Mouse (Mus musculus): ENCODE data around the gene 1500011B03Rik.
"Not testable (repeated sequence)": the region's sequence is repeated elsewhere in the genome, so short reads cannot be mapped to it uniquely, and the experiment has no call there.

The 1500011B03Rik gene

GRCm38 (mm10) chr5:114822796-114823688, at the start of gene 1500011B03Rik:
Gene 1500011B03Rik (minus strand): TSS chr5:114823468.
- no peak for DNase-seq (ENCODE audit: low read depth)

DNA sequence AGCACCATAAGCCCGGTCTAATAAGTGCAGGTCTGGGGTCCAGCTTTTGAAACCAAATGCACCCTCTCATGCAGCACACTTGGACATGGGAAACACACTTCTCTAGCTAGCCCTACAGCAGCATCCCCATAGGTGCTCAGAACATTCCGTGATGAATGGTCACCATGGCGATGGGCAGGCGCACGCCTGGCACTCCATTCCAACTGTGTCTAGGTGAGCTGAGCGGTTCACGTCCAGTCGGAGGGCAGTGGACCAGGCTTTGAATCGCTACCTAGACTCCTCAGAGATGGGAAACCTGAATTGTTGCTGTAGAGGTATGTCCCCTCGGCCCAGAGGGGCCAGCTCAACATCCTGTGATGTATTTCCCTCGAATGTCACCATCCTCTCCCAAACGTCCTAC, 42.0 kb upstream of the 1500011B03Rik start:
- no peak for DNase-seq (ENCODE audit: low read depth)

- DNase-seq (ENCODE audit: low read depth) = no peak
These were observed 41.5 kb upstream of the 1500011B03Rik start for GRCm38 (mm10) chr5:114864813-114865212.

DNA sequence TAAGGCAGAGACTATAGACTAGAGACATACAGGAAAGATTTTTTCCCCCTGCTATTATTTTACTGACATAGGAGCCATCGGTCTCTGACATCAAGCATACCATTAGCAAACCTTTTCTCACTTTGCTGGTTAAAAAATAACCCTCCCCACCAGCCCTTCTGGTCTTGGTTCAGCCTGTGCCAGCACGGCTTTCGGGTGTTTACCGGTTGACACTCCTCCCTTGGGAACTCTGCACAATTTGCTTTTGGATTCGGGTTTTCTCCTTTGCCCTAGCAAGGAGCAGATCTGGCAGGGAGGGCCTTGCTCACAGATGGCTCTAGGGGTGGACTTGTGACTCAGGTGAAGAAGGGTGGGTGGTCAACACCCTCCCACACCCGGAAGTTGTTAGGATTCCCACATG, 38.5 kb upstream of the 1500011B03Rik start:
- DNase-seq (ENCODE audit: low read depth) = no peak

GRCm38 (mm10) chr5:114859253-114859652, 36.0 kb upstream of the 1500011B03Rik start:
- DNase-seq (ENCODE audit: low read depth) = peak; percentile 90

GRCm38 (mm10) chr5:114858582-114858981, 35.3 kb upstream of the 1500011B03Rik start, which contains the start of gene Gm9936:
Gene Gm9936 (minus strand): TSS chr5:114858682.
- DNase-seq (ENCODE audit: low read depth) = no peak

DNA sequence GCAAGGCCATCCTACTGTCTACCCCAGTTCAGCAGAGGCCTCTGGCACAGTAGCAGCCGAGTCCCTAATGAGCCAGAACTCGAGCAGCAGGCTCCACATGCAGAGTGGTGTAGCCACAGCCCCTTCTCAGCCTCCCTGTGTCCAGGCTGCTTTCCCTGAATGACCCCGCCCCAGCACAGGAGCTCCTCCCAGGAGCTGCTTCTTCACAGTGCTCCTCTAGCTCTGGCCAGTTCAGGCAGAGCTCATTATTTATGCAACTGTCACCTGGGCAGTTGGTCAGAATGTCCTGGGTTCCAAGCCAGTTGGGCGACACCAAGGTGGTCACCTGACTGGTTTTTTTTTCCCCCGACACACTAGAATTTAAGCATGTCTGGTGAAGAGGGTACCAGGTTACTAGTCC, 30.1 kb upstream of the 1500011B03Rik start, which contains the start of gene 4930519G04Rik:
TSS of gene 4930519G04Rik (plus strand) at position 301 of the 400 bp plus-strand sequence.
- not testable (repeated sequence) for DNase-seq (ENCODE audit: low read depth)

DNA sequence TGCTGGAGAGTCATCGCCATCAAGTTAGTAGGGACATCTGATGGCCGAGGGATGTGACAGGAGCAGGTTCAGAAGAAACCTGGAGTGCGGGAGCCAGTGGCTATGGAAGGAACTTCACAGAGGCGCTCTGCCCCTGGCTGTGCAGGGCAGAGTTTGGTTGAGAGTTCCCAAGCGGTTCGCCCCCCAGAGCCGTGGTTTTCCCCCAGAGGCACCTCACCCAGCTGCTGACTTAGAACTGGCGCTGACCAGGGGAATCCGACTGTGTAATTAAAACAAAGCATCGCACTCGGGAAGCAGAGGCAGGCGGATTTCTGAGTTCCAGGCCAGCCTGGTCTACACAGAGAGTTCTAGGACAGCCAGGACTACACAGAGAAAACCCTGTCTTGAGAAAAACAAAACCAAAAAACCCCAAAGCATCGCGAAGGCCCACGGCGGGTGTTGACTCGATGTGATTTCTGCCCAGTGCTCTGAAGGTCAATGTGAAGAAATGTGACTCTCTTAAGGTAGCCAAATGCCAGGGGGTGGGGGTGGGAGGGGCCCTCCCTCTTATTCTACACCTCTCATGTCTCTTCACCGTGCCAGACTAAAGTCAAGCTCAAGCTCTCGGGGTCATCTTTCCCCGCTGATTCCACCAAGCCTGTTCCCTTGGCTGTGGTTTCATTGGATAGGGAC, 28.4 kb upstream of the 1500011B03Rik start:
- DNase-seq (ENCODE audit: low read depth) = no peak

- not testable (repeated sequence) for DNase-seq (ENCODE audit: low read depth)
These were observed 21.1 kb upstream of the 1500011B03Rik start for GRCm38 (mm10) chr5:114844371-114844770.

DNA sequence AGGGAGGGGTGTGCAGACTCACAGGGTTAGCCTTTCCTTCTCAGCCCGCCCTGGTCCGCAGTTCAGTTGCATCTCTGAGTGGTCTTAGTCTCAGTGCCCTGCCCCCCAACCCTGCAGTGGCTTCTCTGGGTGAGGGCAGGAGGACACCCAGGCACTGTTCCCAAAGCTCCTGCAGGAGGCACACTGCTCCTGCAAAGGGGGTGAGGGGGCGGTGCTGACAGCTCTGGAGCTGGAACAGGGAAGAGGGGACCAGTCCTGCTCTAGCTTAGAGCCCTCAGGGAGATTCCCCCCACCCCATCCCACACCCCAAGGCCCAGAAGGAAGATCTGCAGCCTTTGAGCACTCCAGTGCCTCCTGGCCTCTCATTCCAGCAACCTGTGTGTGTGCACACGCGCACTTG, 19.4 kb upstream of the 1500011B03Rik start:
- no peak for DNase-seq (ENCODE audit: low read depth)

DNA sequence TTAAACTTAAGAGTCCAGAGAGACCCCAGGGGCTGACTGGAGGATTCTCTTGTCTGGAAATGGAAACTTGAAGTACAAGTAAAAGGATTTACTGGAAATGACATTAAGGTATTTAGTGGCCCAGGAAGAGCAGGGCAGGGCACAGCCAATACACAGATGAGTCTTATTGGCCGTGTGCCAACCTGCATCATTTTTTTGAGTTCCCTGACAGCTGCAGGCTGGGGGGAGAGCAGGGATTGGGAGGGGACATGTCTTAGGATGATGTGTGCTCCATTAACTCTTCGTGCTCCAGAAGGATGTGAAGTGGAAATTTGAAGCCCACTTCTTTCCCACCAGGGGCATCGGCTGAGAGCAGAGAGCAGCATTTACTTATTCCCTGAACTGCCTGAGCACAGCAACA, 18.9 kb upstream of the 1500011B03Rik start:
- peak; percentile 32 for DNase-seq (ENCODE audit: low read depth)

DNA sequence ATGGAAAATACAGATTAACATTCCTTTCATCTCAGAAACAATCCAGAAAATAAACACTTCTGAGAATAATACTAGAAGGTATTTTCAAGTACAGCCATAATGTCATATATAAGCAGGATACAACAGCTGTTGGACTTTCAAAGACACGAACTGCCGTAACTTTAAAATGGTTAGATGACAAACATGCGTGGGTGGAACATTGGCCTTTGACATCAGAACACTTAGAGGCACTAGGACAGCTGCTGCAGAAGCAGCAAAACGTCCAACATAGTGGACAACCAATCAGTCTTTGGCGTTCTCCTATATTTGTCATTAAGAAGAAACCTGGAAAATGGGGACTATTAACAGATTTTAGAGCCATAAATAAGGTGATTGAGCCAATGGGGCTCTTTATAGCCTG, 17.2 kb upstream of the 1500011B03Rik start:
- DNase-seq (ENCODE audit: low read depth) = not testable (repeated sequence)

- no peak for DNase-seq (ENCODE audit: low read depth)
These were observed 13.6 kb upstream of the 1500011B03Rik start for GRCm38 (mm10) chr5:114836886-114837285.

DNA sequence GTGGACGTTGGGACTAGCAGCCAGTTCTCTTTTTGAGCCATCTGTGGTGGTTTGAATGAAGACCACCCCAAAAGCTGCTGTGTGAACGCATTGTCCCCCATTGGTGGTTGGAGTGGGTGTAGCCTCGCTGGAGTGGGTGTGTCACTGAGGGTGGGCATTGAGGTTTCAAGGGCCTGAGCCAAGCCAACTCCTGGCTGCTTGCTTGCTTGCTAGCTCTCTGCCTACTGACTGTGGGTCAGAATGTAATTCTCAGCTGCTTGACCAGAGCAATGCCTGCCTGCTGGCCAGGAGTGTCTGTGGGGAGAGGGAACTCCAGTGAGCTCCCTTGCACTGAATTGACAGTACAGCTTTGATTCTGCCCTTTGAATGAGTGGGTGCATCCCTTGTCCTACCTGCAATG, 6.5 kb upstream of the 1500011B03Rik start:
- DNase-seq (ENCODE audit: low read depth) = no peak

DNA sequence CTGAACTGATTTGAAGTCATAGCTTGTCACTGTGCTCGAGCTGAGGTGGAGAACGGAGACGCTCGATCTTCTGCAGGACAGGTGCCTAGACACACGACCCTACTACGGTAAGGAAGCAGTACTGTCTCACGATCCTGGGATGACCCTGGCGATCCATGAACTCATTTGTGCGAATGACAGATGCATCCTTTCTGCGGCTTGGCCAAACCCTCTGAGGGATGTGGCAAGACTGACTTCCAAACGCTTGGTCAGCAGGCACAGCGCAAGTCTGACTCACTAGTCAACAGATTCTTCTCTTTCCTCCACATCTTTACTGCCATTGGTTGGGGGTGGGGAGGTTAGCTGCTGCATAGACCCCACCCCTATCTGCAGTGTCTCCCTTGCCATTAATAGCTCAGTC, 4.2 kb upstream of the 1500011B03Rik start:
- DNase-seq (ENCODE audit: low read depth) = peak; percentile 74

DNA sequence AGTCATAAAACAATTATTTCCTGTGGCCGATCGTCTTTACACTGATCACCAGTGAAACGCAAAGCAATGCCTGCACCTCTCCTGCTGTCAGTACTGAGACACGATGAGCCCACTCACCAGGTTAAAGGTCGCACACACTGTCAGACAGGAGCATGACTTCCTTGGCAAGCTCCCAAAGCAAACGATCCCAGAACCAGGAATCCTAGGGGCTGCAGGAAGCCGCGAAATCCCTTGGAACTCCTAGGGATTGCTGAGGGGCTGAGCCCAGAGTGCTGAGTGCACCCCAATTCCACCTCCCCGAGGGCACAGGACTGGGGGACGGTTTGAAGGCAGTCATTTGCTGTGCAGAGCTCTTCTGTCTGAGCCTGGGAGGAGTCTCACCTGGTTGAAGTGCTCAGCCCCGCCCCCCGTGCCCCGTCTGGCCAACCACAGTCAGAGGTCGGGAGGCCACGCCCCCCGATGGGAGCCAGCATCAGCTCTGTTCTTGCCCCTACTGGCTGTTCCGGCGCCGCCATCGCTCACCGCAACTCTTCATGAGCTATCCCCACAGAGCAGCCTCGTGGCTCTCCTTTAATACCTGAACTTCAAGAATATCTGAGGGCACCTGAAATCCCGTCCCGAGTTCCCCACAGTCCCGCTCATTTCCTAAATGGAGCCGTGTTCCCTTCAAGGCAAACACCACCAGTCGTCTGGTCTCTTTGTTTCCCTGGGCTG, 2.9 kb upstream of the 1500011B03Rik start:
- no peak for DNase-seq (ENCODE audit: low read depth)

GRCm38 (mm10) chr5:114824197-114824596, 929 bp upstream of the 1500011B03Rik start:
- DNase-seq (ENCODE audit: low read depth) = peak; percentile 62

- DNase-seq (ENCODE audit: low read depth) = no peak
These were observed 5.1 kb downstream of the 1500011B03Rik start for GRCm38 (mm10) chr5:114818124-114818523.

- DNase-seq (ENCODE audit: low read depth) = peak; percentile 34
These were observed 6.7 kb downstream of the 1500011B03Rik start for GRCm38 (mm10) chr5:114816599-114816998.

DNA sequence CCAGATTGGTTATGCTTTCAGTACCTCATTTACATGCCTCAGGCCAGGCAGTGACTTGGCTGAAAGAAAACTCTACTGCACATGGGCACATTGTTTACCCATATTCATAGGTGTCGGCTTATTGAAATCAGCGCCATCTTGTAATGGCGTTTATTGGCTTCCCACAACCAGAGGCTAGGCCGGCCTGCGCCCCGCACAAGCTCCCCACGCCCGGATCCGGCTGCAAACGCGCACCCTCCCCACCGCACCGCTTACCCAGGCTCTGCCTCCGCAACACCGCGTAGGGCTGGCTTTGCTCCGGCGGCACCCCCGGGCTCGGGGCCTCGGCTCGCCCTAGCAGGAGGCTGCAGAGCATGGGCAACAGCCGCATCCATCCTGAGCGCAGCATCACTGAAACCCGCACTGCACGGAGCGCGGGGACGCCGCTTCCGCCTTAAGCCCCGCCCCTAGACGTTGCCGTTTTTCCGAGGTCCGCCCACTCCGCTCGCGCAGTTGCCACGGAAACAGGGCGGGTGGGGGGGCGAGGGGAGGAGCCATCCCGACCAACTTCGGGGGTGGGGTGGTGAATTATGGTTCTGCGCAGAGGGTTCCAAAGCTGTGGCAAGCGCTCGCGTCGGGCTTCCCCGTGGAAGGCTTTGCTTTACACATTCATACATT, 9.6 kb downstream of the 1500011B03Rik start:
- peak; percentile 77 for DNase-seq (ENCODE audit: low read depth)

DNA sequence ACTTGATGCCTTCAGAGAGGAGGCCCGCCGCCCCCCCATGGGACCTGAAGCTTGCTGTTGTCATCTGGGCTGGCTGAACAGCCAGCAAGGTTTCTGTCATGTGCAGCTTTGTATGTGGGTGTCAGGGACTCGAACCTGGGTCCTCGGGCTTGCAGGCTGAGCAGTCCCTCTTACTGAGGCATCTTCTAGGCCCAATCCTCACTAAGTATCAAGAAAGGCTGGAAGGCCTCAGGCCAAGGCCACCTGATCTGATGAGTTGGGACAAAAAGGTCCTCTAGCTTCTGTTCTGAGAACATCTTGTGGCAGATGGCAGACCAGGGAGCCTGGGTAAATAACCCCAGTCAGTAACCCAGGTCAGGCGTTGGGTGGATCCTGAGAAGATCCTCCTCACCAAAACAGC, 13.4 kb downstream of the 1500011B03Rik start:
- DNase-seq (ENCODE audit: low read depth) = no peak
